Mouse (Mus musculus) bone marrow macrophage, adult 2 months (primary cell): ENCODE measurements around the gene Aktip. TPM values are rescaled to one million over a fixed set of nuclear protein-coding genes. Genes with fewer than 3 reads are reported as not detected.

Experiments
- H3K27ac ChIP-seq: 2 replicates; pipeline ENCODE4 v1.5.1; 2012; ENCODE audit warnings: low read depth, low read length; ENCODE audit not compliant: insufficient read depth
- H3K4me1 ChIP-seq: 2 replicates; pipeline ENCODE4 v1.6.1; 2012; ENCODE audit warnings: low read length; ENCODE audit not compliant: control insufficient read depth, insufficient read depth
- H3K4me3 ChIP-seq: 2 replicates; pipeline ENCODE4 v1.5.1; 2012; ENCODE audit warnings: mild to moderate bottlenecking, low read length, moderate library complexity; ENCODE audit not compliant: insufficient read depth
- CTCF ChIP-seq: IDR thresholded peaks from 2 replicates; pipeline ENCODE4 v1.5.1; 2012; ENCODE audit warnings: low read depth, mild to moderate bottlenecking, low read length, moderate library complexity
- POLR2A ChIP-seq: IDR thresholded peaks from 2 replicates; pipeline ENCODE4 v1.6.1; 2012; ENCODE audit warnings: mild to moderate bottlenecking, low read depth, low read length, borderline replicate concordance
- polyA plus RNA-seq: library from polyadenylated mRNA; stranded (reverse); fragments of >200 nt; gene quantifications from 2 replicates; pipeline ENCODE4 v1.2.4, GENCODE M21; 2012; ENCODE audit not compliant: missing spikeins, insufficient read depth, insufficient read length

The Aktip gene
- polyA plus RNA-seq, 1 experiment = 35.1 TPM

DNA sequence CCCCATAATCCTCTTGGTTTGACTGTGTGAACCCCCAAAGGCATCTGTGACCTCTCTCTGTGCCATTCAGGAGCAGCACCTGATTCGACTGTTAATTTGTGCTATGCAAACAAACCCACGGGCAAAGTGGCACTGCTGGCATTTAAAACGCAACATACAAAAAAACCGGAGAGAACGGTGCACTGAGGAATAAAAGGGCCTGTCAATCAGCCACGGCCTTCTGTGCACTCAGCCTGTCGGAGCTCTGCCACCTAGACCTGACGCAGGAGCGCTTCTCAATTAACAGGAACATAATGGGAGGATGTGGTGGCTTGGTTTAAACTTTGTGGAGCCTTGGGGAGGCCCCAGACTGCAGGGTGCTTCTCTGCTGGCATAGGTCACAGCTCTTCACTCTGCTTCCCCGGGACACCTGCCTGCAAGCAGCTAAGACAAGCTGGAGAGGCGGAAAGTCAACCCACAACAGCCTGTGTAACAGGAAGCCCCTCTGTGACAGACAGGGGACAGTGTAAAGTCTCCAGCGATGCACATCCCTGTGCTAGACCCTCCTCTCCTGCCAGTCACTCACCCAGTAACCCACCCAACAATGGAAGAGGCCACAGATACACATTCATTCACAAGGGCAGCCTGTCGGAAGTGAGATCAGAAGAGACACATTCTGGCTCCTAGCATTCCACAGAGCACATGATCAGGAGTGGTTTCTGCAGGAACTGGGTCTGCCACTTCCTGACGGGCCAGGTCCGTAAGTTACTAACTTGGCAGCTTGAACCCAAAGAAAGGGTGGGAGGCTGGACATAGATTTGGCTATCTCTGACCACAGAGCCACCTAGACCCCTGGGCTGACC lies 39.6 kb downstream of the Aktip start:
- no peak for TF ChIP-seq CTCF
- TF ChIP-seq POLR2A = no peak
- H3K4me3 ChIP-seq = no peak overlapping the region
- peaks cover 9% of the 10 kb centered on the region for H3K4me1 ChIP-seq
- no peak overlapping the region for H3K27ac ChIP-seq

DNA sequence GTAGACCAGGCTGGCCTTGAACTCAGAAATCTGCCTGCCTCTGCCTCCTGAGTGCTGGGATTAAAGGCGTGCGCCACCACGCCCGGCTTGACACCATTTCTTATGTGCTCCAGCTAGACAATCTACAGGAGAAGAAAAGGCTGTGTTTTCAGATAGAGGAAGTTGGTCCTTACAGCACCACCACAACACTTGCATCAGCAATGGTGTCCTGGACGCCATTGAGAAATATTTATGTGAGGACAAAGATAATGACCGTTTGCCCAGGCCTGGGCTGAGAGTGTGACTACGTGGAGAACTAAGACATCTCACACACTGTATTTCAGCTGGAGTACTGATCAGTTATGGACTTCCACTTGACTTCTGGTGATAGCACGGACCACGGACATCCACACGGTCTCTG lies 41.2 kb downstream of the Aktip start:
- H3K4me1 ChIP-seq = peaks cover 9% of the 10 kb centered on the region
- H3K27ac ChIP-seq = no peak overlapping the region
- TF ChIP-seq CTCF (no peak), POLR2A (no peak)
- no peak overlapping the region for H3K4me3 ChIP-seq

DNA sequence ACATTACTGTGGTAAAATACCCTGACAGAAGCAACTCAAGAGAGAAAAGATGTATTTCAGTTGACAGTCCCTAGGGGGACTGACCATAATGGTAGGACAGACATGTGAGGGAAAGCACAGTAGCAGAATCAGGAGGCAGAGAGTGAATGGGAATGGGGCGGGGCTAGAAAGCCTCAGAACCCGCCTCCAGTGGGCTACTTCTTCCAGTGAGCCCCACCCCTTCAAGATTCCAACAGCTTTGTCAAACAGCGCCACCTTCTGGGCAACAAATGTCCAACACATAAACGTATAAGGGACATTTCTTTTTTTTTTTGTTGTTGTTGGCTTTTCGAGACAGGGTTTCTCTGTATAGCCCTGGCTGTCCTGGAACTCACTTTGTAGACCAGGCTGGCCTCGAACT lies 45.2 kb downstream of the Aktip start:
- peaks cover 9% of the 10 kb centered on the region for H3K4me1 ChIP-seq
- TF ChIP-seq POLR2A = no peak
- peak; percentile 16; the same call in 1 of the 2 replicates for TF ChIP-seq CTCF
- no peak overlapping the region for H3K4me3 ChIP-seq
- H3K27ac ChIP-seq = no peak overlapping the region

DNA sequence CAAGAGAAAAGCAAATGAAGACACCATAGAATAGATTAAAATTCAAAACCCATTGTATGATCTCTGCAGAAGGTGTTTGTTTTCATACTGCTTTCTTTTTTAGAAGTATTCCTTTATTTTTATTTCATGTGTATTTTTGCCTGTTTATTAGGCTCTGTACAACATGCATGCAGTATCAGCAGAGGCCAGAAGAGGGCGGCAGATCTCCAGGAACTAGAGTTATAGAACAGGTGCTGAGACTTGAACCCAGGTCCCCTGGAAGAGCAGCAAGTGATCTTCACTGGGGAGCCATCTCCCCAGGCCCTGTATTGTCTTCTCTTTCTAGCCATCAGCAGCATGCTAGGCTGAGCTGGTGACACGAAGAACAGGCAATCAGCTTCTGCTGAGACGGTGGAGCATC lies 45.9 kb downstream of the Aktip start:
- TF ChIP-seq CTCF = no peak
- no peak for TF ChIP-seq POLR2A
- Histone ChIP-seq H3K4me3 (no peak overlapping the region), H3K4me1 (peaks cover 8% of the 10 kb centered on the region), H3K27ac (no peak overlapping the region)

DNA sequence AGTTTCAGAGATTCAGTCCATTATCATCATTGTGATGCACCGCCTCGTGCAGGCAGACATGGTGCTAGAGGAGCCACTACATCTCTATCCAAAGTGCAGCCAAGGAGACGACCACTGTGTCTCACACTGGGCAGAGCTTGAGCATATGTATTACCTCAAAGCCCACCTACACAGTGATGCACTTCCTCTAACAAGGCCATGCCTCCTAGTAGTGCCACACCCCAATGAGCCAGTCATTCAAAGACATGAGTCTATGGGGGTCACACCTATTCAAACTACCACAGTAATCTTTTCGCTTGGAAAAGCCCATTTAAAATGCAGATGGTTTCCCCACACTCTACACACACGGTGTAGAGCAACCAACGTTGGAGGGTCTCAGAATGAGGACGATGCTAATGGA lies 48.2 kb downstream of the Aktip start:
- H3K4me1 ChIP-seq = no peaks in the 10 kb centered on the region
- no peak overlapping the region for H3K27ac ChIP-seq
- TF ChIP-seq POLR2A (no peak), CTCF (no peak)
- H3K4me3 ChIP-seq = no peak overlapping the region

DNA sequence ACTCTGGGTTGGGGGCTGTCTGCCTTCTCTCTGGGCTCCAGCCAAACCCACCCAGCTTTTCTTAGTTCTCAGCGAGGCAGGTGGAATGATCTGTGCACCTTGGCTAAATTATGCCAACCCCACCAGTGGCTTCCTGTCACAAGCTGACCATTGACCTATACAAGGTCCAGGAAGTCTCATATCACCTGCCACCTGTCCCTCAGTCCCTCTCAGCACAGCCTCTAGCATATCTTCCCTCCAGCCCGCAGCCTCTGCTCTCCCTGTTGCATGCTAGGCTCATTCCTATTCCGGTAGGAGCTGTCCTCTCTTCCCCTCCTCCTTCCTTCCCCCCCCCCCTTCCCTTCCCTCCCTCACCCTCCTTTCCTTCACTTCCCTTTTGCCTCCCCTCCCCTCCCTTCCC lies 50.5 kb downstream of the Aktip start:
- TF ChIP-seq POLR2A (no peak), CTCF (no peak)
- H3K4me3 ChIP-seq = no peak overlapping the region
- H3K4me1 ChIP-seq = no peaks in the 10 kb centered on the region
- no peak overlapping the region for H3K27ac ChIP-seq

DNA sequence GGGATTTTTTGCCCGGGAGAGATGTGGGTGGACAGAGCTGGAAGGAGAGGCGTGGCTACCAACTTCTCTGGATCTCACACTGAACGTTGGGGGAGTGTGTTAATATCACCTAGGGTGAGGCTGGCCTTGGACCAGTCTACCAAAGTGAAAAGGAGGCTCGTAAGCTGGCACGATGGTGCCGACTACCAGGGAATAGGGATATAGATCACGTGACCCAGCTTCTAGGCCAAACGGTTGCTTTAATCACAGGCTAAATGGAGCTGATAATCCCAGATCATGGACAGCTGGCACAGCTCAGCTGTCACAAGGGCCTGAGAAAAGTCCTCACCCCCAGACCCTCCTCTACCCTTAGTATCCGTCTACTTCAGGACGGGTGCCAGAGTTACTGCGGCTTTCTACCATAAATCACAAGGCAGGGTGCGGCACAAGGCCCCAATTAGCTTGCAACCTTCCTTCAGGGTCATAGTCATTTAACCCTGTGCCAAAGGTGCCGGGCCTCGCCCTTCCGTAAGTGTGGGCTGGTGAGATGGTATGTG lies 51.1 kb downstream of the Aktip start:
- no peaks in the 10 kb centered on the region for H3K4me1 ChIP-seq
- TF ChIP-seq POLR2A (no peak), CTCF (no peak)
- H3K27ac ChIP-seq = no peak overlapping the region
- H3K4me3 ChIP-seq = no peak overlapping the region

DNA sequence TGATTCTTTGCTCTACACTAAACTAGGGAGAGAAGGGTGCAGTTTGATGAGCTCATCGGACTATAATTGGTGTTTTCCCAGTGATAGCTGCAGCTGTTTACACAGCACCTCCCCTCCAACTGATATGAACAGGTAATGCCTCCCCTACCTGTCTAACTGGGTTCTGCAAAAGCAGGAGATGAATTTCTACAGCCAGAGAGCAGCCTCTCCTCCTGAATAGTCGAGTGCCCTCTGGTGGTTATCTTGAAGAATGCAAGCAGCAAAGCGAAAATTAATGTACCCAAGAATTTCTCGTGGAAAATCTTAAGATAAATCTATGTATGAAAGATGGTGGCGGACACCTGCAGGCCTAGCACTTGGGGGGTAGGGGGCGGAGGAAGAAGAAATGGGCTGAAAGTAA lies 52.1 kb downstream of the Aktip start:
- no peaks in the 10 kb centered on the region for H3K4me1 ChIP-seq

DNA sequence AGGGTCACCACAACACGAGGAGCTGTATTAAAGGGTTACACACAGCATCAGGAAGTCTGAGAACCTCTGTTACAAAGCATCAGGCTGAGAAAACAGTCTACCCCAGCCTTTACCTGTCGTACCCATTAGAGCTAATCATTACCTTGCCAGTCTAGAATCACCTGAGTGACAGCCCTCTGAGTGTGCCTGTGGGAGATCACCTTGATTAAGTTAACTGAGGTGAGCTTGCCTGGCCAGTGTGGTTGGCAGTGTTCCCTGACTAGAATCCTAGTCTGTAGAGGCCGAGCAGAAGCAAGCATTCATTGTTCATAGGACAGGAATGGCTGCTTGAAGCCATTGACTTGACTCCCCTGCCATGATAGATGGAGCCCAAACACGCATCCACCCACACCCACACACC lies 58.9 kb downstream of the Aktip start:
- H3K4me1 ChIP-seq = no peaks in the 10 kb centered on the region
- TF ChIP-seq CTCF = no peak
- no peak overlapping the region for H3K27ac ChIP-seq
- no peak overlapping the region for H3K4me3 ChIP-seq

More for the DNA sequence above, 52.1 kb downstream of the Aktip start:
- H3K27ac ChIP-seq = no peak overlapping the region
- H3K4me3 ChIP-seq = peak overlapping the region; percentile 37; the same call in 1 of the 2 replicates
- TF ChIP-seq CTCF (peak; percentile 31; the same call in 1 of the 2 replicates), POLR2A (no peak)
